Mouse (Mus musculus): ENCODE data around the gene Cd79a. TPM values are rescaled to one million over a fixed set of nuclear protein-coding genes. Genes with fewer than 3 reads are reported as not detected.

The Cd79a gene
- polyA plus RNA-seq, 2 experiments = 0.37 to 0.84 TPM

DNA sequence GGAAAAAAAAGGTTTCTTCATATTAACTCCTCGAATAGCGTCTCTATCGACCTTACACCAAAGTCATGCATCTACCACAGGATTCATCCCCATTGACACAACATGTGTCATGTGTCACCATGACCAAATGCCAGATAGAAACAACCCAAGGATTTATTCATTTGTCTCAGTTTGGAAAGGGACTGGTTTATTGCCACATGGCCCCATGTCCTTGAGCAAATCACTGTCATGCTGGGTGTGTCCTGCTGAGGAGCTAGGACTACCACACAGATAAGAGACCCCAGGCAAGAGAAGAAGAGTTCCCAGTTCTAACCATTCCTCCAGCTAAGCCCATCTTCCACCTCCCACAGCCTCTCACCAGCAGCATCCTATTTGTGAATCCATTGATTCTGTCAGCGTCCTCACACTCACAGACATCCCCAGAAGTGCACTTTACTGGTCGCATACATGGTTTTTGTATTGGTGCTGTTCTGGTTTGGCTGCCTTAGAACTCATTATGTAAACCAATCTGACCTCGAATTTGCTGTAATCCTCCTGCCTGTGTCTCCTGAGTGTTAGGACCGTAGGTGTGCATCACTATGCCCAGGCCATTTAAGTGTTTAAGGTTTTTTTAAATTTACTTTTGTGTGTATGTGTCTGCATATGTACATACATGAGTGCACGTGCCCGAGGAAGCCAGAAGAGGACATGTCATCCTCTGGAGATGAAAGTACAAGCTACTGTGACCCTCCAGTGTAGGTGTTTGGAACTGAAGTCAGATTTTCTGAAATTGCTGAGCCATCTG is 14.6 kb upstream of the Cd79a start:
- H3K9me3 ChIP-seq (ENCODE audit: control insufficient read depth, low read length) = no peaks in the 10 kb centered on the region
- DNase-seq (ENCODE audit: low spot score) = no peak
- 94% methylated on average over 9 of the region's 9 CpGs for WGBS

GRCm38 (mm10) chr7:24883896-24884692 is 13.1 kb upstream of the Cd79a start, which contains the start of gene Rps19:
Gene Rps19 (plus strand): TSS chr7:24884371.
- peak; percentile 96 for TF ChIP-seq POLR2A (IDR thresholded peaks at IDR 0.05; ENCODE audit: borderline replicate concordance, extremely low read depth, insufficient read depth, insufficient read length)

More for the DNA sequence above, 14.6 kb upstream of the Cd79a start:
- Histone ChIP-seq H3K27ac (replicated peaks; ENCODE audit: low read depth, low read length) (no peak overlapping the region), H3K4me3 (replicated peaks; ENCODE audit: low read length) (no peak overlapping the region), H3K4me2 (replicated peaks; ENCODE audit: low read depth, low read length, severe bottlenecking) (no peak overlapping the region), H3K36me3 (ENCODE audit: control insufficient read depth, insufficient read depth, low read length) (peaks cover 23% of the 10 kb centered on the region), H3K4me1 (ENCODE audit: control insufficient read depth, insufficient read depth, low read length) (peaks cover 16% of the 10 kb centered on the region), H3K27me3 (ENCODE audit: control insufficient read depth, insufficient read depth, low read length) (no peaks in the 10 kb centered on the region), H3K9ac (ENCODE audit: low read depth, low read length, severe bottlenecking) (no peak overlapping the region)
- TF ChIP-seq POLR2A (IDR thresholded peaks at IDR 0.05; ENCODE audit: borderline replicate concordance, extremely low read depth, insufficient read depth, insufficient read length) = no peak
- ATAC-seq (ENCODE audit: low FRiP score, low read depth) = no peak

DNA sequence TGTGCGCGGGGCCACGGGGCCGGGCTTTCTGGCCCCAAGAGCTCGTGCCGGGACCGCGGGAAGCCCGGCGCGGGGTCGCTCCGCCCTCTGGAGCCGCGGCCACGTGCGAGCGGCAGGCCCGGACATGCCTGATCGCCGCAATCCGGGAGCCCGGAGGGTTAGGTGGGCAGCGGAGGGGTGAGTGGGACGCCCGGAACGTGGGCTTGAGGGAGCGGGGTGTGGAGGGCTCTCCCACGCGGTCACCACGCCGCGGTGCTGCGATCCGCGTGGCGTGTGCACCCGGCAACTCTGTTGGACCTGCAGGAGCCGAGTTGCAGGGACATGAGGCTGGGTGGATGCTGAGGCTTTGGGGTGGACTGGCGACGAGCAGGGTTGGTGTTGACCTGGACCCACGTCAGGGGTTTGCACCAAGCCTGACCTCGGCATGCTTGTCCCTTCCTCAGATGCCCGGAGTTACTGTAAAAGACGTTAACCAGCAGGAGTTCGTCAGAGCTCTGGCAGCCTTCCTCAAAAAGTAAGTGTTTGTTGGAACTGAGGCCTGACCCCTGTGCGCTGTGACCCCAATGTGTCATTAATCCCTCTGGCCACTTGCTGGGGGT is 12.4 kb upstream of the Cd79a start:
- H3K9me3 ChIP-seq (ENCODE audit: control insufficient read depth, low read length) = no peaks in the 10 kb centered on the region
- ATAC-seq (ENCODE audit: low FRiP score, low read depth) (no peak), DNase-seq (ENCODE audit: low spot score) (no peak)
- peaks cover 16% of the 10 kb centered on the region for H3K4me1 ChIP-seq (ENCODE audit: control insufficient read depth, insufficient read depth, low read length)
- peak overlapping the region; percentile 100 for H3K9ac ChIP-seq (ENCODE audit: low read depth, low read length, severe bottlenecking)
- H3K4me2 ChIP-seq (replicated peaks; ENCODE audit: low read depth, low read length, severe bottlenecking) = peak overlapping the region; percentile 65
- peak overlapping the region; percentile 88 for H3K27ac ChIP-seq (replicated peaks; ENCODE audit: low read depth, low read length)
- no peak for TF ChIP-seq POLR2A (IDR thresholded peaks at IDR 0.05; ENCODE audit: borderline replicate concordance, extremely low read depth, insufficient read depth, insufficient read length)
- peak overlapping the region; percentile 100 for H3K4me3 ChIP-seq (replicated peaks; ENCODE audit: low read length)
- H3K27me3 ChIP-seq (ENCODE audit: control insufficient read depth, insufficient read depth, low read length) = no peaks in the 10 kb centered on the region
- peaks cover 45% of the 10 kb centered on the region for H3K36me3 ChIP-seq (ENCODE audit: control insufficient read depth, insufficient read depth, low read length)
- WGBS = 2% methylated on average over 46 of the region's 47 CpGs

More at GRCm38 (mm10) chr7:24883896-24884692, 13.1 kb upstream of the Cd79a start, which contains the start of gene Rps19:
- peak; percentile 93 for ATAC-seq (ENCODE audit: low FRiP score, low read depth)
- Histone ChIP-seq H3K27ac (replicated peaks; ENCODE audit: low read depth, low read length) (peak within 1 kb of the TSS; percentile 88), H3K36me3 (ENCODE audit: control insufficient read depth, insufficient read depth, low read length) (peaks cover 38% of the 10 kb centered on the region), H3K27me3 (ENCODE audit: control insufficient read depth, insufficient read depth, low read length) (no peaks in the 10 kb centered on the region), H3K9me3 (ENCODE audit: control insufficient read depth, low read length) (no peaks in the 10 kb centered on the region), H3K4me1 (ENCODE audit: control insufficient read depth, insufficient read depth, low read length) (peaks cover 16% of the 10 kb centered on the region), H3K4me3 (replicated peaks; ENCODE audit: low read length) (peak within 1 kb of the TSS; percentile 100), H3K9ac (ENCODE audit: low read depth, low read length, severe bottlenecking) (peak within 1 kb of the TSS; percentile 100), H3K4me2 (replicated peaks; ENCODE audit: low read depth, low read length, severe bottlenecking) (peak within 1 kb of the TSS; percentile 65)
- peak; percentile 99 for DNase-seq (ENCODE audit: low spot score)
- under 1% methylated on average over 56 of the region's 57 CpGs for WGBS

DNA sequence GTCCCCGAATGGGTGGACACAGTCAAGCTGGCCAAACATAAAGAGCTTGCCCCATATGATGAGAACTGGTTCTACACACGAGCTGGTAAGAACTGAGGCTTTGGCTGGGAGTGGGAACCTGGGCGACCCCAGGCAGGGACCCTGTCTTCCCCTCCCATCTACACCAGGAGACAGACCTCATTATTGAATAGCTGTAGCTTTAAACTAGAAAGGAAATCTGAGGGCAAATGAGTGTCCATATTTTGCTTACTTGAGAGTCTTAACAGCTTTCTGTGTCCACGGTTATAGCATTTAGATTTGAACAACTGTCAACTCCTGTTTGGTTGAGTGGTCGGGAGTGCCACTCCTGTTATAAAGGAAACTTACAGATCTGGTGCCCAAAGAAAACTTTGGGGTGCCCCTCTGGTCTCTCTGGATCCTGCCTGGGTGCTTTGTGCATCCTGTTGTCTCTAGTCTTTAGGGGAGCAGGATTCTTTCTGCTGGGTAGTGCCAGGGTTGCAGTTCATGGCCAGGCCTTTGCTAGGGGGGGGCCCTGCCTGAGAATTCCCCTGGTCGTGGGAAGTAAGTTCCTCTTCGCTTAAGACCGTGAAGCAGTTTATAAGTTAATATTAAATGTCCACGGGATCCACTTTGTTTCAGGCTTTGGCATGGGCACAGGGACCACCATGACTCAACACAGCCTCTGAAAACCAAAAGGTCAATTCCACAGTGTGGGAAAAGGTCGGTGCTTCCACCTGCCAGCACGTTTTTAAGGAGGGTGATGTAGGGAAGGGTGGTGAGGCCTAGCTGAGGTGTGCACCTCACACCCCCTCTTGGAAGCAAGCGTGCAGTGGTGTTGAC is 11.5 kb upstream of the Cd79a start:
- peak overlapping the region; percentile 65 for H3K4me2 ChIP-seq (replicated peaks; ENCODE audit: low read depth, low read length, severe bottlenecking)
- H3K9ac ChIP-seq (ENCODE audit: low read depth, low read length, severe bottlenecking) = peak overlapping the region; percentile 100
- H3K9me3 ChIP-seq (ENCODE audit: control insufficient read depth, low read length) = no peaks in the 10 kb centered on the region
- H3K4me1 ChIP-seq (ENCODE audit: control insufficient read depth, insufficient read depth, low read length) = peaks cover 16% of the 10 kb centered on the region
- WGBS = 38% methylated on average over 12 of the region's 12 CpGs
- H3K27me3 ChIP-seq (ENCODE audit: control insufficient read depth, insufficient read depth, low read length) = no peaks in the 10 kb centered on the region
- peak overlapping the region; percentile 100 for H3K4me3 ChIP-seq (replicated peaks; ENCODE audit: low read length)
- peaks cover 52% of the 10 kb centered on the region for H3K36me3 ChIP-seq (ENCODE audit: control insufficient read depth, insufficient read depth, low read length)
- DNase-seq (ENCODE audit: low spot score) = no peak
- no peak for TF ChIP-seq POLR2A (IDR thresholded peaks at IDR 0.05; ENCODE audit: borderline replicate concordance, extremely low read depth, insufficient read depth, insufficient read length)
- ATAC-seq (ENCODE audit: low FRiP score, low read depth) = no peak
- no peak overlapping the region; the same call in 1 of the 2 replicates for H3K27ac ChIP-seq (replicated peaks; ENCODE audit: low read depth, low read length)

Measured in limb, embryonic 14.5 days (tissue).